Mouse (Mus musculus): ENCODE measurements around the gene Tnfsf15.

Gene Tnfsf15

DNA sequence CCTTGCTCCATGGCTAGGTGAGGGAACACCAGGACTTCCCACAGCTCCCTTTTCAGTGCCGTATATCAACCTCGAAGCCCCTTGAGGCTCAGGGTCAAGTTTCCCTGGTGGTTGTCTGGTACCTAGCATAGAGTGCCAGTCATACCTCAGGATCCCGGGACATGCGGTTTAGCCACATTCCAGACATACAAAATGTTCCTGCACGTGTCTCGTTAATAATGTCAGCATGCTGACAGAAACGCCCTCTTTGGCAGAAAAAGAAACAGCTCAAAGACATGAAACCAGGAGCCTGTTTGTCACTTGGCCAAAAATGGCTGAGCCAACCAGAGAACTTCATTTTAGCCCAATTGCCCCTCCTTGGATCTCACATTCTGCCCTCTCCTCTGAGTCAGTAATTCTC, 2.8 kb downstream of the Tnfsf15 start:
- no peak for DNase-seq

GRCm38 (mm10) chr4:63740761-63741160, 4.2 kb downstream of the Tnfsf15 start:
- DNase-seq, result no peak

GRCm38 (mm10) chr4:63740001-63740400, 4.9 kb downstream of the Tnfsf15 start:
- DNase-seq, result no peak

DNA sequence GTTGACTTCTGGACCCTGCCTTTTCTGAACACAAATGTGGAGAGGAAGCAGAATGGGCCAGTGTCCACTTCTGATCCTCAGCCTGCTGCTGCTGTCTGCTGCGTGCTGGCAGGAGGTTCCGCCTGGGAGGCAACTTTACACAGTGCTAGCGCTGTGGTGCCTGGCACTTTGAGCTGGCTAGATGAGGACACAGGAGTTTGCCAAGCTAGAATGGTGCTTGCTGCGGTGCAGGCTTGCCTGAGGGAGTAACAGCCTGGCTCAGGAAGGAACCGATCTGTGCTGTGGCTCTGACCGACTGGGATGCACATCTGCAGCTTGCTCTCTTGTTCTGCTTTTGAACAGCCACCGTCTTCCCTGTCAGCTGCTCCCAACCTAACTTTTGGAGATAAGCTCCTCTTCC, 5.4 kb downstream of the Tnfsf15 start:
- no peak for DNase-seq

DNA sequence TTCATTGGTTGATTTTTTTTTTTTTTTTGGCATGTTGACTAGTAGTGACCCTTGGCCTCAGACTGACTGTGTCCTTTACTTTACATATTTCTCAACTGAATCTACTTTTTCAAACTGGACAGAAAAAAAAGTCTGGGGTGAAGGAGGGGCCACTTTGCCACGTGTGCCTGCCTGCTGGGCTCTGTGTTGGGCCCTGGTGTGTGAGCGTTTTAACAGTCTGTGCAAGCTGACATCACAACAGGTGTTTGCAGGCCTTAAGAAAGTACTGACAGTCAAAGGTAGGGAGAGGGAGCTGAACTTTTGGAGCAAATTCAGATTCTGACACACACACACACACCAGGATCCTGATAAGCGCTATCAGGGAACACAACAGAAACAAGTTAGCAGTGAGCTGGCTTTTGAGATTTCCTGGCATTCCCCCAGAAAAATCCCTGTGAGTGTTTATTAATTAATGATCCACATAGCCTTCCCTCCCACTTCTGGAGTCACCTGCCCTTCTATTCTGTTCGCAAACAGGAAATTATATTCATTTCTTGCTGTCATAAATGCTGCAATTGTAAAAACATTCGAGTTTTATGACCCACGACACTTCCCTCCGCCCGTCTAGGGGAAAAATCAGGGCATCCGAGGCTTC, 6.4 kb downstream of the Tnfsf15 start:
- DNase-seq, result no peak

DNA sequence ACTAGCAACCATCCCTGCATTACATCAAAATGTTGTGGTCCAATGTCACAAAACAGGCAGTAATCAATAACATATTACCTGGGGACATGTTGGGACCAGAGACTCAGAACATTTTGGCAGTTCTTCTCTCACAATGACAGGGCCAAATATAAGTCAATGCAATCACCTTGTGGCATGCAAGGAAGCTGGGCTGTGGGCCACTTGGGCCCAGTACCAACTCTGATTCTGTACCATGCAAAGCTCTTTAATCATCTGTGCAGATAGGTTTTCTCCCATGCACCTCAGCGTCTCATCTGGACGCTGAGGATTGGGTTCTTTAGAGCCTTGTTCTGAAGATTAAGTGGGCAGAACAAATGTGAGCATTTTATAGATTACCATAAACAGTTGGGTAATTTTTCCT, 13.6 kb downstream of the Tnfsf15 start:
- no peak for DNase-seq

DNA sequence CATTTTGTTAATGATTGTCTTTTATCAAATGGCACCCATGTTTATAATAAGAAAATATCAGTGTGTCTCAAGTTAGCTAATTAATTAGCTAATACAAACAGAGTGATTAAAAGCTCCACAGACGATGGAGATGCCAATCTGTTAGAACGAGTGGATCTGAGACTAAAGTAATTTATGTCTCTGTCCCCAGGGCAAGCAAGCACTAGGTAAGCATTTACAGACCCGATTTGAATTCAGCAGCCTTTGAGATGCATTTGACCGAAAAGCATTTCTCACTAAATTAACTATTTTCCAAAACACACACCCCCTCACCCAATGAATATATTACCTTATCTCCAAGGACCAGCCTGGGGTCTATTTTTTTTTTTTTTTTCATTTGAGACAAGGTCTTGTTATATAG, 18.2 kb downstream of the Tnfsf15 start:
- DNase-seq, result no peak

DNA sequence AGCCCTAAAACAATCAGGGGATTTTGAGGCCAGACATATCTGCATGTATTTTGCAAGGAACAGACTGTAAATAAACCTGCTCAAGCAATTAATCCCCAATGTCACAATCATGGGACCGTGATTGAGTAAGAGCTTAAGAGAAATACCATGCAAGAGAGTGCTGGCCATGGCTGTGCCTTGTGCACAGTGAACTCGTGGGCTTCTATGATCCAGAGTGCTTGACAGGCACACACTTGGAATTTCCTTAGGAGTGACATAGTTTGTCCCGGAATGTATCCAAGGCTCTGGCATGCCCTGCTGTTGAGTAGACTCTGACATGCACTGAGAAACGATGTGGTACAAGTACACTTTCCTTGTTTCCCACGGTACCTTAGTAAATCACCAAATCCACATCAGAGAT, 18.9 kb downstream of the Tnfsf15 start:
- no peak for DNase-seq

DNA sequence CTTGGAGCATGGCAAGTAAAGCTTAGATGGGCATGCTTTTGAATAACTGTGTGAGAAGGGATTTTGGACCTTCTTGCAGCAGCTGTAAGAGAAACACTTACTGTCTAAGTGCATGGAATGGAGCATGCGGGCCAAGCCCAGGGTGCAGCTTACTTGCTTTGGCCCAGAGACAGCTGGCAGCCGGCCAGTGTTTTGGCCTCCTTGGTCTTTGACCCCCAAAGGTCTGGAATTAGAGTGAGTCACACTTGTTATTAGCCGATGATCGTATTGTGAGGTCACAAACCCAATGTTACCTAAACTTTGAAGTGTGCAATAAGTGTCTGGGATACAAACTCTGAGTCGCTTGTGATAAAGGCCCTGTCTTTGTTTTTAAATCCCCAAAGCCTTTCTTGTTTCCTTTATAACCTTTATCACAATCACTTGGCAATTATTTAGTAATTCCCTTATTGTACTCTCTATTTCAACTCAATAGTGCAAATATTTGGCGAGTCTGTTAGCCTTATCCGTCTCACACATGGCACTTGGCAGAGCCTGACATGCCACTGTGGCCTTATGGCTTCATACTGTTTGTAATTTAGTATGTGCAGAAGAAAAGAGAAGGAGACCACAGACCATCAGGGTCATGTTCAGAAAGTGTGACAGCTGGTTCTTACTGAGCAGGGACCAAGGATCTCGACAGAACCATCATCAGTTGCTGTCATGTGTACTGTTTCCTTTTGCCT, 26.8 kb downstream of the Tnfsf15 start:
- no peak for DNase-seq

GRCm38 (mm10) chr4:63711886-63712285, 33.0 kb downstream of the Tnfsf15 start:
- peak; percentile 8 to 20 for DNase-seq

GRCm38 (mm10) chr4:63710431-63711220, 34.3 kb downstream of the Tnfsf15 start:
- DNase-seq, result no peak

DNA sequence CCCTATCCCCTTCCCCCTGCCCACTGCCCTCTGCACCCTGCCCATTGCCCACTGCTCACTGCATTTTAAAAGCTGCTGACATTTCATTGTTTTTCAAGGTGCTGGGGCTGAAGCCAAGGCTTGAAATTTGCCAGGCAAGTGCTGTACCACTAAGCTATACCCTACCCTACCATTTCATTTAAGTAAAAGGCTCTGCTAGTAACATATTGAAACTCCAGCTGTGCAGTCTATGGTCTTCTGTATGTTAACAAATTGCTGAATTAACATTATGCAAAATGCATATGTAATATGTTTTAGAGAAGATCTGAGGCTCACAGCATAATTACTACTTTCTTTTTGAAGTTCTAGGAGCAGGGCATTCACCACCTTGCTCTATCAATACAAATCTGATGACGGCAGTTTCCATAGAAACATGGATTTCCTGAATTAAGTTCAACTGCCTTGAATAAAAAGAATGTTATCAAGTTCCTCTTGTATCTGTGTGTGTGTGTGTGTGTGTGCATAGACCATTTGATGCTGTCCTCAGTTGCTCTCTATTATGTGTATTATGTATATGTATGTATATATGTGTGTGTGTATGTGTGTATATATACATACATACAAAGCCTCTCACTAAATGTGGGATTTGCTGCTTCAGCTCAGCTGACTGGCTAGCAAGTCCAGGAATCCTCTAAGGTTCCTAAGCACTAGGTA, 38.5 kb downstream of the Tnfsf15 start:
- DNase-seq, result no peak

GRCm38 (mm10) chr4:63704232-63704631, 40.7 kb downstream of the Tnfsf15 start:
- DNase-seq, result no peak

- no peak for DNase-seq
These were observed 41.2 kb downstream of the Tnfsf15 start for GRCm38 (mm10) chr4:63703686-63704085.

DNA sequence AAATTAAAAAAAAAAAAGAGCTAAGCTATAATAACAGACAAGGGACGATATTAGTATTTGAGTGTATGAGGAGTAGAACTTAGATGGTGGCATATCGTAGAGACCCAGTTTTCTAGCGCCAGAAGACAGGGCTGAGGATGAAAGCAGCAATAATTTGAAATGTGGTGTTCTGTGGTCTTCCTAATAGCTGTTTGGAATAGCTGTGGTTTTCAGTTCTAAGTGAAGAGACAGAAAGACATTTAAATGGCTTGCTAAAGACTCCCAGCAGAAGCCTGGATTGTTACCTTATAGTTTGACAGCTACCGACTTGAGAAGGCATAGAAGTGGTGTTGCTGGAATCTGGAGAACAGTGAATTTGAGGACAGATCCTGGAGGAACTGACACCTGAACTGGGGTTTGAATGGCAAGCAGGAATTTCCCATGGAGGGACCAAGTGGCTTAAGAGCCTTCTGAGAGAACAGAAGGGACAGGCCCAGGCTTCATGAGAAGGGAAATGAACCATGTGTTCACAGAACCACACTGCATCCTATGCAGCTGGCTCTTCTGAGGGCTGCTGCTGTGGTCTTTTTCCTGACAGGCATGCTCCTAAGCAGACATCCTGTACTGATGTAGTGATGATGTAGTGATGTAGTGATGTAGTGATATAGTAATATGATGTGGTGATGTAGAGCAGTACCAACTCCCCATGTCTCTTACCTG, 42.8 kb downstream of the Tnfsf15 start:
- no peak for DNase-seq

- no peak for DNase-seq
These were observed 45.2 kb downstream of the Tnfsf15 start for GRCm38 (mm10) chr4:63699749-63700148.

DNA sequence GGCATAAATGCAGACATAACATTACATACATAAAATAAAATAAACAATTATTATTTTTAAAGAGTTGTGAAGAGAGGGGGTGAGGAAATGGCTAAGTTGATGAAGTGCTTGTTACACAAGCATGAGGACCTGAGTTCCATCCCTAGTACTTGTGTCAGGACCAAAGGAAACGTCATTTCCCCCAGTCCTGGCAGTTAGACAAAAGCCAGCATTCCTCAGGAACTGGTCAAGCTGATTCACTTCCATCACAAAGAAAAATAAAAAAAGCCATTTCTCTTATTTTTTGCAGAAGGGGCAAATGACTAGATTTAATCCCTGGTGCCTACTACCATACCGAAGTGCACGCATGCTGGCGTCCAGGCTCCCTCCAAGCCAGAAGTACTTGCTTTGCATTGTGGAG, 48.0 kb downstream of the Tnfsf15 start:
- DNase-seq, result no peak

- DNase-seq, result no peak
These were observed 52.6 kb downstream of the Tnfsf15 start for GRCm38 (mm10) chr4:63692351-63692750.

GRCm38 (mm10) chr4:63687429-63687828, 57.5 kb downstream of the Tnfsf15 start:
- no peak for DNase-seq

DNA sequence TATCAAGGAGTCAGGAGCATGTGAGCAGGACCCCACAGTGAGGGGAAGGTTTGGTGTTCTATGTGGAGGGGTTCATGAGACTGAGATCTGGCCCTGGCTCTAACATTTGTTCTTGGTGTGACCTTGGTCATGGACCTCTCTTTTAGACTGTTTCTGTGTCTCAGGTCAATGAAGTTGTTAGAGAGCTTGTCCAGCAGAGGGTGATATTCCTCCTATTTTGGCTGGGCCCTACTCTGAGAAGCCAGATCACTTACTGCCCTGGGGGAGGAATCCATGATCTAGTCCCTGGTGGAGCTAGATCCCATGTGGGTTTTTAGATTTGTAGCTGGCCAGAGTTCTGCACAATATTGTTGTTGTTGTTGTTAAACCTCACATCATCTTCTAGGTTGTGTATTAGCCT, 58.8 kb downstream of the Tnfsf15 start:
- peak; percentile 23 to 39 for DNase-seq

GRCm38 (mm10) chr4:63685253-63685525, 59.7 kb downstream of the Tnfsf15 start:
- DNase-seq, result no peak

GRCm38 (mm10) chr4:63684412-63685252, 60.3 kb downstream of the Tnfsf15 start:
- DNase-seq, result no peak
